Mouse (Mus musculus) brain, adult 2 months (tissue): ENCODE data around the gene Gm20671.
"Not testable (repeated sequence)": the region's sequence is repeated elsewhere in the genome, so short reads cannot be mapped to it uniquely, and the experiment has no call there.

ENCODE experiments used
- DNase-seq: peaks from one replicate; pipeline ENCODE4 v3.0.0; 2011; ENCODE audit warnings: low read depth, low spot score

Gm20671 gene

GRCm38 (mm10) chr5:32785313-32785915 lies 41.5 kb downstream of the Gm20671 start, which contains the start of gene Pisd:
Pisd (minus strand) TSS chr5:32785646.
- peak; percentile 98 for DNase-seq

GRCm38 (mm10) chr5:32784726-32785125 lies 42.2 kb downstream of the Gm20671 start:
- DNase-seq, result peak; percentile 16

- DNase-seq, result no peak
Observed at GRCm38 (mm10) chr5:32781596-32781995, 45.3 kb downstream of the Gm20671 start.

GRCm38 (mm10) chr5:32778168-32778567 lies 48.7 kb downstream of the Gm20671 start:
- no peak for DNase-seq

- no peak for DNase-seq
Observed at GRCm38 (mm10) chr5:32772361-32772760, 54.5 kb downstream of the Gm20671 start.

- DNase-seq, result no peak
Observed at GRCm38 (mm10) chr5:32767636-32768373, 59.1 kb downstream of the Gm20671 start.

- DNase-seq, result no peak
Observed at GRCm38 (mm10) chr5:32767004-32767403, 59.9 kb downstream of the Gm20671 start.

- DNase-seq, result no peak
Observed at GRCm38 (mm10) chr5:32761566-32762140, 65.3 kb downstream of the Gm20671 start.

- DNase-seq, result peak; percentile 19
Observed at GRCm38 (mm10) chr5:32760787-32761186, 66.1 kb downstream of the Gm20671 start.

- not testable (repeated sequence) for DNase-seq
Observed at GRCm38 (mm10) chr5:32760352-32760751, 66.6 kb downstream of the Gm20671 start.

- no peak for DNase-seq
Observed at GRCm38 (mm10) chr5:32759662-32760061, 67.2 kb downstream of the Gm20671 start.

GRCm38 (mm10) chr5:32756141-32756540 lies 70.8 kb downstream of the Gm20671 start:
- DNase-seq, result no peak

- peak; percentile 45 for DNase-seq
Observed at GRCm38 (mm10) chr5:32751736-32752135, 75.2 kb downstream of the Gm20671 start.

- DNase-seq, result no peak
Observed at GRCm38 (mm10) chr5:32748936-32749335, 78.0 kb downstream of the Gm20671 start.

GRCm38 (mm10) chr5:32747650-32748375 lies 79.1 kb downstream of the Gm20671 start:
- DNase-seq, result peak; percentile 84

- DNase-seq, result peak; percentile 76
Observed at GRCm38 (mm10) chr5:32745705-32746655, 80.9 kb downstream of the Gm20671 start.

GRCm38 (mm10) chr5:32742149-32742548 lies 84.8 kb downstream of the Gm20671 start:
- DNase-seq, result peak; percentile 93

- DNase-seq, result peak; percentile 71
Observed at GRCm38 (mm10) chr5:32741377-32741776, 85.5 kb downstream of the Gm20671 start.

GRCm38 (mm10) chr5:32740850-32741249 lies 86.1 kb downstream of the Gm20671 start:
- not testable (repeated sequence) for DNase-seq

GRCm38 (mm10) chr5:32740138-32740537 lies 86.8 kb downstream of the Gm20671 start:
- no peak for DNase-seq

GRCm38 (mm10) chr5:32736770-32737169 lies 90.1 kb downstream of the Gm20671 start:
- not testable (repeated sequence) for DNase-seq
